Mouse (Mus musculus): ENCODE data around the gene Rbm33. TPM values are rescaled to one million over a fixed set of nuclear protein-coding genes. Genes with fewer than 3 reads are reported as not detected.
A peak's percentile ranks its signal among the peaks of the same experiment; 100 is the strongest.

Rbm33 gene
- 10 to 100 TPM; 57.8 to 74.8 TPM for total RNA-seq (2021)

DNA sequence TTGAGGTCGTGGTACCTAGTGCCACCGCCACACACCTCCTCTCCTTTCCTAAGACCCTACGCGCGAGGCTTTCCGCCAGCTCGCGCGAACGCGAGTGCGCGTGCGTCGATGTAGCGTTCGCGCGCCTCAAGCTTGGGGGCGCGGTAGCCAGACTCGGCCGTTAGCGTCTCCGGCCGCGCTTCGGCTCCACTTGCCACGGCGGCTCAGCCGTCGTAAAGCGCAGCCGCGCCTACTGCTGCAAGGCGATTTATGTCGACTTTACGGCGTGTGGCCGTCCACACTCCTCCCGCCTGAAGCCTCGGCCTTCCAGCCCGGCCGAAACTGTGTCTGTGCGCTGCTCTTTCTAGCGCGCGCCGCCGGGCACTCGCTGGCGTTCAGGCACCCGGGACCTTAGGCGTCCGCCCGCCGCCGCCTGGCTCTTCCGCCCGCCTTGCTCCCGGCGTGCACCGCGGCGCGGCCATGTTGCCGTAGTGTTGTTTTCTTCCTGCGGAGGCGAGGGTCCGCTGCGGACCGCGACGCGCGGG, at the start of gene Rbm33:
Gene Rbm33 (plus strand): TSS at position 400 of the 524 bp plus-strand sequence.
- peak; percentile 71 to 85 for DNase-seq (ENCODE audit: extremely low spot score in 1 of 2, low spot score in 1 of 2)

DNA sequence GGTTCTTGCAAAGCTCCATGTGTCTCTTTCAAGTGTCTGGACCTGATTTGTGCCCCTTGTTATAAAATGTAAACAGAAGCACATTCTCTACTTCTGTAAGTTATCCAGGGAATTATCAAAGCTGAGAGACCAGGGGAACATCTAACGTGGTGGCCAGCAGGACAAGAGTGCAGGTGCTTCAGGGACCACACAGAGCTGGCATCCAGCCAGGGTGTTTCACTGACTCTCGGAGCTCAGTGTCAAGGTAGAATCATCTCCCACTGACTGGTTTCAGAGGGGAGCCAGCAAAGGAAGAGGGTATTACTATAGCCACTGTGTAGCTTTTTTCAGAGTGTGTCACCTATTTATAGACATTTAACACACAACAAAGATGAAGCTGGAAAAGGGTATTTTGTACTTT, 49.3 kb upstream of the Rbm33 start:
- no peak for DNase-seq (ENCODE audit: extremely low spot score in 1 of 2, low spot score in 1 of 2)

DNA sequence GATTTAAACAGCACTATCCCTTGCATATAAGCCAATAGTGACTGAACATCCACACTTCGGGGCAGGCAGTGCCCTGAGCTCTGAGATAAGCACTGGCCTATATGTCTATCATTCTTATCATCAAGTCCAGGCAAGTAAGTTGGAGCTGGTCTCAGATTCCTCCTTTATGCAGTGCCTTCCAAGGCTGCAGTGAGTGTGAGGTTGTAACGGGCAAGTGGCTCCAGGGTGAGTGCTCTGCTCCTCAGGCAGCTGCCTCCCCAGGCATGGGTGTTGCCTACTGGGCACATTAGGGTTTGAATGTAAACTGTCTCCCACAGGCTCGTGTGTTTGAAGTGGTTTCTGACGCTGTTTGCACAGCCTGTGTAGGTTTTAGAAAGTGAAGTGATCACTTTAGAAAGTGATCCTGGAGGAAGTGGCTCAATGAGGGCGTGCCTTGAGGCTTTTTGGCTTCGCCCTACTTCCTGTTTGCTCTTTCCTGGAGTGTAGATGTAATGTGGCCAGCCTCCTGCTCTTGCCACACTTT, 47.4 kb upstream of the Rbm33 start:
- DNase-seq (ENCODE audit: extremely low spot score in 1 of 2, low spot score in 1 of 2), result no peak

GRCm38 (mm10) chr5:28272836-28273235, 44.1 kb upstream of the Rbm33 start:
- no peak for DNase-seq (ENCODE audit: extremely low spot score in 1 of 2, low spot score in 1 of 2)

DNA sequence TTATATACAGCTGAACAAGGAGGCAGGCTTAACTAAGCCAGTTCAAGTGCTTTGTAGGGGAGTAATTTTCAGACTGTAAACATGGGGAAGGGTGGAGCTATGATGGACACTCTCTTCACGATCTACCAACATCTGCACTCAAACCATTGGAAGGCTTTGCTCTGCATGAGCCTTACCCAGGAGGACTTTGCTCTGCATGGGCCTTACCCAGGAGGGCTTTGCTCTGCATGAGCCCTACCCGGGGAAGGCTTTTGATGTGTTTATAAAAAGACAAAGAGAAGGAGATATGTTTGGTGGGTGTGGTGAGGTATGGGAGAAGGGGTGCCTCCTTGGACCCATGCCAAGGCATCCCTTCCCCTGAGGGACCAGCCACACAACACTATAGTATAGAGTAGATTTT, 39.6 kb upstream of the Rbm33 start:
- no peak for DNase-seq (ENCODE audit: extremely low spot score in 1 of 2, low spot score in 1 of 2)

GRCm38 (mm10) chr5:28289111-28289510, 27.8 kb upstream of the Rbm33 start:
- DNase-seq (ENCODE audit: extremely low spot score in 1 of 2, low spot score in 1 of 2), result no peak

- DNase-seq (ENCODE audit: extremely low spot score in 1 of 2, low spot score in 1 of 2), result no peak
These were observed 26.3 kb upstream of the Rbm33 start for GRCm38 (mm10) chr5:28290630-28291029.

DNA sequence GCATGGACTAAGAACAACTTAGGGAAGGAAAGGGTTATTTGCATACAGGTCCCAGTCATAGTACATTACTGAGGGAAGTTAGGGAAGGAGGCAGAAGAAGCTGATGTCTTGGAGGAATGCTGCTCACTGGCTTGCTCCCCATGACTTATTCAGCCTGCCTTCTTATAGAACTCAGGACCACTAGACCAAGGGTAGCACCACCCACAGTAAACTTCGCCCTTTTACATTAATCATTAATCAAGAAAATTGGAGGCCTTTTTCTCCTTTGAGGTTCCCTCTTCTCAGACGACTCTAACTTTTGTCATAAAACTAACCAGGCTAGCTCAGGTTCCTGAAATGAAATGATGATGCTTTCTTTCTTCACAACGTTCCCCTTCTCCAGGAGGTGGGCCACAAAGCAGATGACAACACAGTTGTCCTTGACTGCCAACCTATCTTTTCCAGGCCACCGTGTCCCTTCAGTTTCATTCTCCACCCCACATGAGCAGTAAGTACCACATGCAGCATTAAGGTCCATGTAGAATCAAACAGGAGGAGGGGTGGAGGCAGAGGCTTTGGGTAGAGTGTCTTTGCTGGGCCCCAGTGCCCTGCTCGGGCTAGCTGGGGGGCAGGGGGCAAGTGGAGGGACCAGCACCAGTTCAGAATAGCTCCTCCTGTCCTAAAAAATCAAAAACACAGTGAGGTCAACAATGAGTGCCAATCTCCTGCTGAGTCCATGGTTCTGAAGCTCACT, 25.6 kb upstream of the Rbm33 start:
- no peak for DNase-seq (ENCODE audit: extremely low spot score in 1 of 2, low spot score in 1 of 2)

GRCm38 (mm10) chr5:28292281-28292680, 24.6 kb upstream of the Rbm33 start:
- DNase-seq (ENCODE audit: extremely low spot score in 1 of 2, low spot score in 1 of 2), result no peak

- DNase-seq (ENCODE audit: extremely low spot score in 1 of 2, low spot score in 1 of 2), result peak; percentile 83 to 98
These were observed 22.9 kb upstream of the Rbm33 start for GRCm38 (mm10) chr5:28293990-28294389.

- DNase-seq (ENCODE audit: extremely low spot score in 1 of 2, low spot score in 1 of 2), result no peak
These were observed 18.8 kb upstream of the Rbm33 start for GRCm38 (mm10) chr5:28298161-28298560.

GRCm38 (mm10) chr5:28298693-28299092, 18.2 kb upstream of the Rbm33 start:
- DNase-seq (ENCODE audit: extremely low spot score in 1 of 2, low spot score in 1 of 2), result no peak

DNA sequence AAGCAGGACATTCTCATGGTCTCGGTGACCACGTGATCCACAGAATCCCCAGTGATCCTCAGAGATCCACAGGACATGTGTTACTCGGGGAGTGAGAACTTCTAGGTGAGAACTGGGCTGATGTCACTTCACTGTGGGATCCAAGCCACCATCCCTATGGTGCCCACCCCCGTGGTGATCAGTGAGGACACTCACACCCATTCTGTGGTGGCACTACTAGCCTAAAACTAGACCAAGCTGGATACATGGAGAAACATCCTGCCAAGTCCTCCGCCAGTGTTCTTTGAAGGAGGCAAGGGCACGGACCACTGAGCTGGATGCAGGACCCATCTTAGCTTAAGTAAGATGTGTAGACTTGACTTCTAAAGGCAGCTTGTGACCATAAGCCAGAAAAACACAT, 17.6 kb upstream of the Rbm33 start:
- no peak for DNase-seq (ENCODE audit: extremely low spot score in 1 of 2, low spot score in 1 of 2)

DNA sequence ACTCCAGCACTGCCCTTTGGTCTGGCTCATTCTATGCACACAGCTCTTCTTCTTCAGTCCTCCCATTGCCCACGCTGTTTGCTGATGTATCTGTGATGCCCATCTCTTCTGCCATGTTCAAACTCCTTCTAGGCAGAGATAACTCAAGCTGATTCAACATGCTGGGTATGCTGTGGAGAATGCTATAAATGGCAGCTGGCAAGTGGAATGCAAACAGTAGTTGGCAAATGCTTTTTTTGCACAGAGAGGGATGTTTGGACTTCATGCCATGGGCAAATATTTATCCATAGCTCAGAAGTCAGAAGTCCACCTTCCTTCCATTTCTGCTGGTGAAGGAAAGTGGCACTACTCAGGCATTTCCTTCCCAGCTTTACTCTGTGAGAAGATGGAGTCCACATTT, 14.2 kb upstream of the Rbm33 start:
- DNase-seq (ENCODE audit: extremely low spot score in 1 of 2, low spot score in 1 of 2), result no peak

- DNase-seq (ENCODE audit: extremely low spot score in 1 of 2, low spot score in 1 of 2), result no peak
These were observed 12.4 kb upstream of the Rbm33 start for GRCm38 (mm10) chr5:28304551-28304950.

GRCm38 (mm10) chr5:28315526-28315925, 1.4 kb upstream of the Rbm33 start:
- no peak for DNase-seq (ENCODE audit: extremely low spot score in 1 of 2, low spot score in 1 of 2)

DNA sequence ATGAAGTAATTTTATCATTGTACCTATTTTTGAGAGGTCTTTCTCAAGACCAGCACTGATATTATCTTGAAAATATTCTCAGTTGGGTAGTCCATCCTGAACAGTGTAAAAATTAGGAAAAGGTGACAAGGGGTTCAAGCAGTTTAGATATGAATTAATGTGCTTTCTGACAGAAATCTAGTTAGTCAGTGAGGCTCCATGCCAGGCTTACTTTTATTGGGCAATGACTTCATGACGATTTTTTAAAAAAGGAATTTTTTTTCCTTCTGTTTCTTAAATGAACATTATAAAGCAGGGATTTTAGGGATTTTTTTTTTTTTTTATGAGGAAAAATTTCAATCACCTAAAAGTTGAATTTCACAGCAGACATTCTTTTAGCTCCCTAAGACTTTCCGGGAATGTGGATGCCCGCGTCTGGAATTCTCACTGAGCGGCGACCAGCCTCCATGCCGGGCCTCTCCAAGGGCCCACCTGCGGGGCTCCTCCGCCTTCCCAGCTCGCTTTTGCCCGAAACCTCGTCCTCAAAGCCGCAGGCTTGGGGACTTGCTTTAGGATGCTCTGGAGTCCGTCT, 685 bp upstream of the Rbm33 start:
- DNase-seq (ENCODE audit: extremely low spot score in 1 of 2, low spot score in 1 of 2), result no peak

GRCm38 (mm10) chr5:28317253-28317916, 464 bp downstream of the Rbm33 start:
- DNase-seq (ENCODE audit: extremely low spot score in 1 of 2, low spot score in 1 of 2), result no peak

- no peak for DNase-seq (ENCODE audit: extremely low spot score in 1 of 2, low spot score in 1 of 2)
These were observed 971 bp downstream of the Rbm33 start for GRCm38 (mm10) chr5:28317917-28318267.

GRCm38 (mm10) chr5:28318671-28319070, 1.8 kb downstream of the Rbm33 start:
- no peak for DNase-seq (ENCODE audit: extremely low spot score in 1 of 2, low spot score in 1 of 2)

DNA sequence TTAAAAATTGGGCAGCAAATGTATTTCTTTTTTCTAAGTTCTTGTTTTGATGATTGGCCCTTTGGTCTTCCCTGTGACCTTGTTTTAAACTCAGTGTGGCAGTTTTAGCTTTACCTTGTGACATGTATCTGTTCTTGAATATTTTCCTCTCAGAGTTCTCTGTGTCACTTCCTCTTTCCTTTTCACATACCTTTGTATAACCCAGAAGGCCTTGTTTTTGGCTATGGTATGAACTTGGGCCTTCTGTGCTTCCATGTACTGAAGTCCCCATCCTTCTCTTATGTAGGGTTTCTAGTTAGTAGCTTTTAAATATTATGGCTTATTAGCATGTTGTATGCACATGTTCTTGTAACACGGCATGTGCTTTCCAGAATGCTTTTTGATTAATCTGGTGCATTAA, 4.8 kb downstream of the Rbm33 start:
- no peak for DNase-seq (ENCODE audit: extremely low spot score in 1 of 2, low spot score in 1 of 2)
